Mouse (Mus musculus): Measurements from ENCODE around the gene Dlx3. TPM values are rescaled to one million over a fixed set of nuclear protein-coding genes. Genes with fewer than 3 reads are reported as not detected.

The Dlx3 gene
- polyA plus RNA-seq, 2 experiments: 0.01 TPM; not detected in 1

DNA sequence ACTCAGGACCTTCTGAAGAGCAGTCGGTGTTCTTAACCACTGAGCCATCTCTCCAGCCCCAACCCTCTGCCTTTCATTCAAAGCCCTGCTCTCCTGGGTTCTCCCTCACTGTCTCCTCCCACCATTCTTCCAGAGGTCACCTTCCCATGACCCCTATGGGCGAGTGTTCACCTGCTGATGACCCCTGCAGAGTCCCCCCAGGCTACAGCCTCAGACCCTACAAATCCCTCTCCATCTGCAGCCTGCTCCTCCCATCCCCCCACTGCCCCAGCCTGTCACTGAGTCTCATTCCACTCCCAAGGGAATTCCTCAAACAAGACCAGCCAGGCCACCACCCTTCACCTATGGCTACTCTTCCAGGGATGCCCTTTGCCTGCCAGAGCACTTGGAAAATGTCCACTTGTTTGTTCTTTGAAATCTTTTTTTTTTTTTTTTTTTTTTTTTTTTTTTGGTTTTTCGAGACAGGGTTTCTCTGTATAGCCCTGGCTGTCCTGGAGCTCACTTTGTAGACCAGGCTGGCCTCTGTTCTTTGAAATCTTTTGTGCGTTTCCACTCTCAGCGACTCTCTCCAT lies 35.0 kb upstream of the Dlx3 start:
- Histone ChIP-seq H3K27me3 (ENCODE audit: control insufficient read depth, insufficient read depth, low read length) (no peaks in the 10 kb centered on the region; the same call in 1 of the 2 replicates), H3K9me3 (ENCODE audit: control insufficient read depth, low read length) (no peaks in the 10 kb centered on the region), H3K36me3 (replicated peaks; ENCODE audit: control insufficient read depth, insufficient read depth, low read depth) (no peaks in the 10 kb centered on the region), H3K4me2 (ENCODE audit: low read depth) (no peak overlapping the region), H3K4me1 (replicated peaks; ENCODE audit: control insufficient read depth in 2 of 2, insufficient read depth in 2 of 2, low read length in 1 of 2) (peaks cover 0 to 9% of the 10 kb centered on the region in 2 experiments; a peak in 1 of 4 replicates), H3K4me3 (ENCODE audit: insufficient read depth in 1 of 2, low read depth in 2 of 2, low read length in 2 of 2) (no peak overlapping the region), H3K27ac (no peak overlapping the region), H3K9ac (replicated peaks) (no peak overlapping the region)
- ATAC-seq (ENCODE audit: insufficient read depth) (no peak), DNase-seq (ENCODE audit: low read depth in 3 of 3, low spot score in 3 of 3) (no peak)
- WGBS (ENCODE audit: insufficient replicate concordance): 28% methylated on average over 5 of the region's 5 CpGs
- TF ChIP-seq EP300 (IDR thresholded peaks at IDR 0.05; ENCODE audit: low read depth): no peak
- TF ChIP-seq CTCF (IDR thresholded peaks at IDR 0.05; ENCODE audit: low read depth): no peak

DNA sequence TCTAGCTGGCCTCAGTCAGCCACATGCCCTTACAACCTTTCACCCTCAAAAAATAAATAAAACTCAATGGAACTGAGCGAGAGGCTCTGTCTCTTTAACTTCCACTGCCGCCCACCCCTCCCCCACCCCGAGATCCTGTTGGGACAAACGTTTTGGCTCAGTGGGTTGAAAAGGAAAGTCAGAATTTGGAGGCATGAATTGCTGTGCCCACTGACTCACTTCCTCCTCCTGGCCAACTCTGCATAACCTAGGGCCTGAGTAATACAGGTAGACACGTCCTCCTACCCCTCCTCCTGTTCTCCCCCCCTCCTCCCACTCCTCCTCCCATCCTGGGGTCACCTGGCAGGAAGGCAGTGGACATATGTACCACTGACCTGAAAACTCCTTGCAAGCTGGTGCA lies 34.2 kb upstream of the Dlx3 start:
- Histone ChIP-seq H3K4me1 (replicated peaks; ENCODE audit: control insufficient read depth in 2 of 2, insufficient read depth in 2 of 2, low read length in 1 of 2) (peaks cover 0 to 9% of the 10 kb centered on the region in 2 experiments; a peak in 1 of 4 replicates), H3K27me3 (ENCODE audit: control insufficient read depth, insufficient read depth, low read length) (no peaks in the 10 kb centered on the region; the same call in 1 of the 2 replicates), H3K4me3 (ENCODE audit: insufficient read depth in 1 of 2, low read depth in 2 of 2, low read length in 2 of 2) (no peak overlapping the region), H3K4me2 (ENCODE audit: low read depth) (no peak overlapping the region), H3K9ac (replicated peaks) (no peak overlapping the region), H3K36me3 (replicated peaks; ENCODE audit: control insufficient read depth, insufficient read depth, low read depth) (no peaks in the 10 kb centered on the region), H3K27ac (no peak overlapping the region), H3K9me3 (ENCODE audit: control insufficient read depth, low read length) (no peaks in the 10 kb centered on the region)
- DNase-seq (ENCODE audit: low read depth in 3 of 3, low spot score in 3 of 3) (no peak), ATAC-seq (ENCODE audit: insufficient read depth) (no peak)
- TF ChIP-seq CTCF (IDR thresholded peaks at IDR 0.05; ENCODE audit: low read depth) (no peak), EP300 (IDR thresholded peaks at IDR 0.05; ENCODE audit: low read depth) (no peak)
- WGBS (ENCODE audit: insufficient replicate concordance): 16% methylated on average over 5 of the region's 5 CpGs

DNA sequence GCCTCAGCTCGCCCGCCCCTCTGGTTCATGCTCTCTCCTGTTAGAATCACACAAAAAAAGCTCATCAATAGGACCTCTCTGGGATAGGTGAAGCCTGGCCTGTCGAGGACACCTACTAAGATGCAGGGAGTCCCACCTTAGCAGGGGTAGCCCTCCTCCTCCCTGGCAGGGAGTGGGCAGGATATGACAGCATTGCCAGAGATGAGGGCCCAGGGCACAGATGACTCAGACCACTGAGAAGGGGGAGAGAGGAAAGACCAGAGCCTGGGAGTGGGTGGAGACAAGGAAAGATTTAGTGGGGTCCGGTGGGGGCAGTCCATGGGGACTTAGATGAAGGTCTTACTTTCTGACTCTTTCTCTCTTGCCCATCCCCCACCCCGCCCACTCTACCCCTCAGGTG lies 33.7 kb upstream of the Dlx3 start:
- no peak for ATAC-seq (ENCODE audit: insufficient read depth)
- H3K36me3 ChIP-seq (replicated peaks; ENCODE audit: control insufficient read depth, insufficient read depth, low read depth): no peaks in the 10 kb centered on the region
- no peak for TF ChIP-seq CTCF (IDR thresholded peaks at IDR 0.05; ENCODE audit: low read depth)
- no peak for TF ChIP-seq EP300 (IDR thresholded peaks at IDR 0.05; ENCODE audit: low read depth)

DNA sequence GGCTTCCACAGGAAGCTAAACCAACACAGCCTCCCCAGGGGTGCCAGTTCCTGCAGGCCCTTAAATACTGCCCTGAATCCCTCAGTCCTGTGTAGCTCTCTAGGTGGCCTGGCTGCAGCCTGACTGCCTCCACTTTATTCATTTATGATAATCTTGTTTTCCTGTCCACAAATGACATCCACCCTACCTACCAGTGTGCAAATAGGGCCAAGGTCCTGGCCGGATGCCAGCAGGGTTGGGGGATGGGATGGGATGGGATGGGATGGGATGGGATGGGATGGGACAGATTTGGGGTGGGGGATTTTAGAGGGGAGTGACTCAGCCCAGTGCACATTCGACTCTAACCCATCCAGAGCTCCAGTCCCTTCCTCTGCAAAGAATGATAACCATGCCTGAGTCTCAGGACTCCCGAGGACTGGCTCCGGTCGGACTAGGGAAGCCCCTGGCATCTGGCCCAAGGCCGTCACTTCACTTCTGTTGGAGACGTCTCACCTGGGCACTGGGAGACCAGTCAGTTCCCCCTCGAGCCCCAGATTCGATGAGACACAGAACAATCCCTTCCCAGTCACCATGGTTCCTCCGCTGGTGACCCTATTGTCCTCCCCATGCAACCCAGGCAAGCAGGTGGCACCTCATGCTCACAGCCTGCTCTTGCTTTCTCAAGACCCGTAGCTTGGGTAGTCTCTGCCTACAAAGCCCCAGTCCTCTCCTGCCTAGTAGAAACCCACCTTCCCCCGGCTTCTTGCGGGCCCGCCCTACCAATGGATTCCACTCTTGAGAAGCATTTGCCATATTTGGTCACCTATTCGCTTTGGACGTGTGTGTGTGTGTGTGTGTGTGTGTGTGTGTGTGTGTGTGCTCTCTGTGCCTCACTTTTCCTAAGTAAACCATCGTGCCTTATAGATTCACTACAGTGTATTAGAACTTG lies 32.4 kb upstream of the Dlx3 start:
- Histone ChIP-seq H3K9ac (replicated peaks) (no peak overlapping the region), H3K4me3 (ENCODE audit: insufficient read depth in 1 of 2, low read depth in 2 of 2, low read length in 2 of 2) (no peak overlapping the region), H3K4me1 (replicated peaks; ENCODE audit: control insufficient read depth in 2 of 2, insufficient read depth in 2 of 2, low read length in 1 of 2) (peaks cover 0 to 9% of the 10 kb centered on the region in 2 experiments; a peak in 1 of 4 replicates), H3K4me2 (ENCODE audit: low read depth) (no peak overlapping the region), H3K9me3 (ENCODE audit: control insufficient read depth, low read length) (no peaks in the 10 kb centered on the region), H3K27me3 (ENCODE audit: control insufficient read depth, insufficient read depth, low read length) (no peaks in the 10 kb centered on the region), H3K36me3 (replicated peaks; ENCODE audit: control insufficient read depth, insufficient read depth, low read depth) (no peaks in the 10 kb centered on the region), H3K27ac (no peak overlapping the region)
- ATAC-seq (ENCODE audit: insufficient read depth) (no peak), DNase-seq (ENCODE audit: low read depth in 3 of 3, low spot score in 3 of 3) (no peak)
- TF ChIP-seq CTCF (IDR thresholded peaks at IDR 0.05; ENCODE audit: low read depth) (no peak), EP300 (IDR thresholded peaks at IDR 0.05; ENCODE audit: low read depth) (no peak)
- 51% methylated on average over 17 of the region's 17 CpGs for WGBS (ENCODE audit: insufficient replicate concordance)

More for the DNA sequence above, 33.7 kb upstream of the Dlx3 start:
- peaks cover 0 to 9% of the 10 kb centered on the region in 2 experiments; a peak in 1 of 4 replicates for H3K4me1 ChIP-seq (replicated peaks; ENCODE audit: control insufficient read depth in 2 of 2, insufficient read depth in 2 of 2, low read length in 1 of 2)
- no peak overlapping the region for H3K9ac ChIP-seq (replicated peaks)
- H3K4me3 ChIP-seq (ENCODE audit: insufficient read depth in 1 of 2, low read depth in 2 of 2, low read length in 2 of 2): no peak overlapping the region
- WGBS (ENCODE audit: insufficient replicate concordance): 30% methylated on average over 5 of the region's 5 CpGs
- no peaks in the 10 kb centered on the region for H3K9me3 ChIP-seq (ENCODE audit: control insufficient read depth, low read length)
- no peak for DNase-seq (ENCODE audit: low read depth in 3 of 3, low spot score in 3 of 3)
- H3K4me2 ChIP-seq (ENCODE audit: low read depth): no peak overlapping the region
- no peaks in the 10 kb centered on the region; the same call in 1 of the 2 replicates for H3K27me3 ChIP-seq (ENCODE audit: control insufficient read depth, insufficient read depth, low read length)
- H3K27ac ChIP-seq: no peak overlapping the region

DNA sequence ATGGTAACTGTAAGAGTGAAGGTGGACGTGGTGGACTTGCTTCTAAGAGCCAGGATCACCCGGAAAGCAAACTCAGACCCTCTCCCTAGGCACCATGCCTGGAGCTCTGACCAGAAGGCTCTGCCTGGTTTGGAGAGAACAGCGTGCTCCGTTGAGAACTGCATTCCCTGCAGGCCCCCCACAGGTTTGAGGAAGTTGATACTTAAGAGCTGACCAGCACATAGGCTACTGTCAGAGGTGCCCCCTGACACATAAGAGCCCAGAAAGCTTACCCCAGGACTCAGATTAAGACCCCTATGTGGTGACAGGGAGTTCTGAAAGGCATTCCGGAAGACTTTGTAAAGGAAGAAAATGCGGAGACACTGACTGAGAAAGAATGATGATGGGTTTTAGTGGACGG lies 31.6 kb upstream of the Dlx3 start:
- Histone ChIP-seq H3K4me1 (replicated peaks; ENCODE audit: control insufficient read depth in 2 of 2, insufficient read depth in 2 of 2, low read length in 1 of 2) (peaks cover 0 to 9% of the 10 kb centered on the region in 2 experiments; a peak in 1 of 4 replicates), H3K27me3 (ENCODE audit: control insufficient read depth, insufficient read depth, low read length) (no peaks in the 10 kb centered on the region), H3K4me2 (ENCODE audit: low read depth) (no peak overlapping the region), H3K4me3 (ENCODE audit: insufficient read depth in 1 of 2, low read depth in 2 of 2, low read length in 2 of 2) (no peak overlapping the region), H3K9me3 (ENCODE audit: control insufficient read depth, low read length) (no peaks in the 10 kb centered on the region), H3K36me3 (replicated peaks; ENCODE audit: control insufficient read depth, insufficient read depth, low read depth) (no peaks in the 10 kb centered on the region), H3K9ac (replicated peaks) (no peak overlapping the region), H3K27ac (no peak overlapping the region)
- no peak for TF ChIP-seq CTCF (IDR thresholded peaks at IDR 0.05; ENCODE audit: low read depth)
- no peak for TF ChIP-seq EP300 (IDR thresholded peaks at IDR 0.05; ENCODE audit: low read depth)
- DNase-seq (ENCODE audit: low read depth in 3 of 3, low spot score in 3 of 3) (no peak), ATAC-seq (ENCODE audit: insufficient read depth) (no peak)
- 40% methylated on average over 7 of the region's 7 CpGs for WGBS (ENCODE audit: insufficient replicate concordance)

All from liver, embryonic 14.5 days (tissue).